Mouse (Mus musculus) hindbrain, postnatal 0 days (tissue): Measurements from ENCODE around the gene Foxa3. TPM values are rescaled to one million over a fixed set of nuclear protein-coding genes. Genes with fewer than 3 reads are reported as not detected.

Experiments
- ATAC-seq: fragments of 200-750 bp; cut with Nextera tagmentation; 2 replicates; pipeline ENCODE4 v1.8.0; 2017; ENCODE audit warnings: mild to moderate bottlenecking, moderate TSS enrichment, moderate library complexity
- DNase-seq: peaks from one replicate; pipeline ENCODE4 v3.0.0-alpha.2; 2015; ENCODE audit warnings: low spot score
- H3K27ac ChIP-seq: fragments of 300-500 bp; sonication (generic); 2 replicates; pipeline ENCODE4 v1.5.1; 2014; ENCODE audit warnings: mild to moderate bottlenecking
- H3K27me3 ChIP-seq: fragments of 300-500 bp; sonication (generic); 2 replicates; pipeline ENCODE4 v1.6.1; 2014; ENCODE audit warnings: low read length, mixed read lengths; ENCODE audit not compliant: insufficient read depth
- H3K36me3 ChIP-seq: fragments of 300-500 bp; sonication (generic); 2 replicates; pipeline ENCODE4 v1.6.1; 2014; ENCODE audit warnings: low read length, mixed read lengths; ENCODE audit not compliant: insufficient read depth
- H3K4me1 ChIP-seq: fragments of 300-500 bp; sonication (generic); 2 replicates; pipeline ENCODE4 v1.6.1; 2014; ENCODE audit warnings: antibody characterized with exemption, low read length, mixed read lengths; ENCODE audit not compliant: insufficient read depth
- H3K4me2 ChIP-seq: fragments of 300-500 bp; sonication (generic); 2 replicates; pipeline ENCODE4 v1.6.1; 2014; ENCODE audit warnings: low read depth, mild to moderate bottlenecking, low read length, moderate library complexity, mixed read lengths
- H3K4me3 ChIP-seq: fragments of 300-500 bp; sonication (generic); 2 replicates; pipeline ENCODE4 v1.5.1; 2014; ENCODE audit warnings: low read length
- H3K9ac ChIP-seq: fragments of 300-500 bp; sonication (generic); replicated peaks from 2 replicates; pipeline ENCODE4 v1.6.1; 2014; ENCODE audit warnings: mild to moderate bottlenecking, low read length, moderate library complexity, mixed read lengths
- H3K9me3 ChIP-seq: fragments of 300-500 bp; sonication (generic); 2 replicates; pipeline ENCODE4 v1.6.1; 2016; ENCODE audit warnings: low read length, mixed read lengths
- CTCF ChIP-seq: IDR thresholded peaks from 2 replicates; pipeline ENCODE4 v1.5.1; 2016; ENCODE audit warnings: antibody characterized with exemption, control low read depth, low read depth
- WGBS: fragments of 180-500 bp; shearing (Covaris S2); extraction: QIAGEN DNeasy Blood & Tissue Kit; methylation state at CpG from one replicate; pipeline ENCODE4 v1.1.7; 2014; 5-methylcytosine and 5-hydroxymethylcytosine counted together
- polyA plus RNA-seq: library from polyadenylated mRNA; unstranded; fragments of >200 nt; fragmentation: Nextera tagmentation; extraction: Ambion mirVana; gene quantifications from 2 replicates; pipeline ENCODE4 v1.2.1, GENCODE M21; 2015
- total RNA-seq: library from RNA; depleted of rRNA; stranded (reverse); fragments of >200 nt; gene quantifications from 2 replicates; pipeline ENCODE4 v1.2.3, GENCODE M21; 2014

The Foxa3 gene
- total and polyA plus RNA-seq, 2 experiments from 2014 or later: not detected

DNA sequence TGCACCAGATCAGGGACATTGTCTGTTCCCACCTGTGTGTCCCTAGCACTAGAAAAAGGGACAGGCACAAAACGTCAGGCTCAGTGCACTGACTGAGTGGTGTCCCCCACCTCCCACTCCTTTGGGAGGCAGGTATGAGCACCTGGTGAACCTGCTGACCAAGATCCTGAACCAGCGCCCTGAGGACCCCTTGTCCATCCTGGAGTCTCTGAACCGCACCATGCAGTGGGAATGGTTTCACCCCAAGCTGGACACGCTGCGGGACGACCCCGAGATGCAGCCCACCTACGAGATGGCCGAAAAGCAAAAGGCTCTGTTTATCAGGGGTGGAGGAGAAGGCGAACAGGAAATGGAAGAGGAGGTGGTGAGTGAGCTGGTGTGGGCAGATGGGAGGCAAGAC is 34.1 kb upstream of the Foxa3 start:
- H3K4me1 ChIP-seq: no peaks in the 10 kb centered on the region
- H3K27ac ChIP-seq: no peak overlapping the region
- DNase-seq (no peak), ATAC-seq (no peak)
- H3K4me3 ChIP-seq: no peak overlapping the region
- no peak overlapping the region for H3K9ac ChIP-seq
- no peak for TF ChIP-seq CTCF
- no peaks in the 10 kb centered on the region for H3K9me3 ChIP-seq
- WGBS: 93% methylated on average over 10 of the region's 10 CpGs
- H3K4me2 ChIP-seq: no peak overlapping the region
- H3K36me3 ChIP-seq: no peaks in the 10 kb centered on the region
- H3K27me3 ChIP-seq: no peaks in the 10 kb centered on the region

DNA sequence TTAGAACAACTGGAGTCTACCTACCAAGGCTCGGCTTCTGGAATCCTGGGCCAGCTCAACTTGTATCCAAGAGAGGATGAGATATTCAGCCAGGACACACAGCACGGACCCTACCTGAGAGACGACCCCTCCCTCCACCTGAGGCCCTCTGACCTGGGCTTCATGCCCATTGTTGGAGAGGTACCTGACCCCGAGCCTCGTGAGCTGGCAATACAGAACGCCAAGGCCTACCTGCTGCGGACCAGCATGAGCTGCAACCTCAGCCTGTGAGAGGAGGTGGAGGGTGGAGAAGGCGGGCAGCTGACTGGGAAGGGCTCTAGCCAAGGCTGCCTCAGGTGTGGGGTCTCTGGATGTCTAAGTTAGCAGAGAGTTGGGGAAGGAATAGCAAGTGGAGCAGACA is 31.8 kb upstream of the Foxa3 start:
- H3K4me1 ChIP-seq: no peaks in the 10 kb centered on the region
- TF ChIP-seq CTCF: no peak
- H3K4me2 ChIP-seq: no peak overlapping the region
- ATAC-seq (no peak), DNase-seq (no peak)
- 92% methylated on average over 8 of the region's 8 CpGs for WGBS
- peaks cover 9% of the 10 kb centered on the region; the same call in 1 of the 2 replicates for H3K36me3 ChIP-seq
- no peaks in the 10 kb centered on the region for H3K27me3 ChIP-seq
- no peak overlapping the region for H3K9ac ChIP-seq
- no peaks in the 10 kb centered on the region for H3K9me3 ChIP-seq
- H3K27ac ChIP-seq: no peak overlapping the region
- H3K4me3 ChIP-seq: no peak overlapping the region

DNA sequence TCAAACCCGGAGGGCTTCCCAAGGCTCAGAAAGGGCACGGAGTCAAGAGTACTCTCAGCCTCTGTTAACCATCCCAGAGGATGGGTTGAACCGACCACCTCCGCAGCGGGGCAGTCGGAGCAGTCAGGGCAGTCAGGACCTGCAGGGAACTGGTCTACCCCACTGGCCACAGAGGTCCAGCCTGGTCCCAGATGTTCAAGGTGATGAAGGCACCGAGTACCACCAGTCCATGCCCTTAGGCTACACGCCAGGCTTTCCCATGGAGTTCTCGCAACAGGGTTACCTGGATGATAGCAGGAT is 31.4 kb upstream of the Foxa3 start:
- Histone ChIP-seq H3K36me3 (peaks cover 13% of the 10 kb centered on the region), H3K4me2 (peak overlapping the region; percentile 50), H3K27ac (no peak overlapping the region), H3K27me3 (no peaks in the 10 kb centered on the region), H3K9ac (peak overlapping the region; percentile 22; the same call in 1 of the 2 replicates), H3K9me3 (no peaks in the 10 kb centered on the region), H3K4me1 (no peaks in the 10 kb centered on the region), H3K4me3 (0 out of 2 replicates have a peak overlapping the region, but pooled peaks have one; percentile 7)
- ATAC-seq (peak; percentile 43), DNase-seq (no peak)
- no peak for TF ChIP-seq CTCF
- WGBS: 68% methylated on average over 9 of the region's 9 CpGs

GRCm38 (mm10) chr7:19054047-19054776 is 30.9 kb upstream of the Foxa3 start, which contains the start of gene Rsph6a:
Gene Rsph6a (plus strand): TSS chr7:19054690.
- peaks cover 18% of the 10 kb centered on the region for H3K36me3 ChIP-seq
- peak within 1 kb of the TSS; percentile 22; the same call in 1 of the 2 replicates for H3K9ac ChIP-seq
- H3K9me3 ChIP-seq: no peaks in the 10 kb centered on the region
- peak within 1 kb of the TSS; percentile 50 for H3K4me2 ChIP-seq
- TF ChIP-seq CTCF: peak; percentile 83
- H3K4me1 ChIP-seq: no peaks in the 10 kb centered on the region
- WGBS: 26% methylated on average over 32 of the region's 33 CpGs
- 0 out of 2 replicates have a peak within 1 kb of the TSS, but pooled peaks have one; percentile 7 for H3K4me3 ChIP-seq
- no peaks in the 10 kb centered on the region for H3K27me3 ChIP-seq
- H3K27ac ChIP-seq: no peak within 1 kb of the TSS
- DNase-seq (peak; percentile 87), ATAC-seq (peak; percentile 83)

GRCm38 (mm10) chr7:19053136-19053532 is 29.8 kb upstream of the Foxa3 start:
- ATAC-seq: no peak
- WGBS: 94% methylated on average over 7 of the region's 7 CpGs

GRCm38 (mm10) chr7:19052345-19053135 is 29.2 kb upstream of the Foxa3 start:
- Histone ChIP-seq H3K27me3 (no peaks in the 10 kb centered on the region), H3K4me3 (no peak overlapping the region), H3K9me3 (no peaks in the 10 kb centered on the region), H3K9ac (no peak overlapping the region), H3K4me1 (no peaks in the 10 kb centered on the region), H3K27ac (no peak overlapping the region), H3K4me2 (no peak overlapping the region), H3K36me3 (peaks cover 35% of the 10 kb centered on the region)
- no peak for DNase-seq
- no peak for TF ChIP-seq CTCF
- ATAC-seq: no peak
- 85% methylated on average over 15 of the region's 15 CpGs for WGBS

More at GRCm38 (mm10) chr7:19053136-19053532, 29.8 kb upstream of the Foxa3 start:
- Histone ChIP-seq H3K4me2 (no peak overlapping the region), H3K9me3 (no peaks in the 10 kb centered on the region), H3K4me1 (no peaks in the 10 kb centered on the region), H3K36me3 (peaks cover 29% of the 10 kb centered on the region), H3K4me3 (no peak overlapping the region), H3K27me3 (no peaks in the 10 kb centered on the region), H3K9ac (no peak overlapping the region), H3K27ac (no peak overlapping the region)
- no peak for DNase-seq
- no peak for TF ChIP-seq CTCF
